Mouse (Mus musculus) frontal cortex, postnatal 10 days (tissue): Measurements from ENCODE around the gene Malrd1.

Experiments
- DNase-seq, 2 experiments: peaks; one replicate each; pipeline ENCODE4 v3.0.0; 2022; ENCODE audit warnings: low spot score in 2 of 2, mixed read lengths in 1 of 2

Malrd1 gene

DNA sequence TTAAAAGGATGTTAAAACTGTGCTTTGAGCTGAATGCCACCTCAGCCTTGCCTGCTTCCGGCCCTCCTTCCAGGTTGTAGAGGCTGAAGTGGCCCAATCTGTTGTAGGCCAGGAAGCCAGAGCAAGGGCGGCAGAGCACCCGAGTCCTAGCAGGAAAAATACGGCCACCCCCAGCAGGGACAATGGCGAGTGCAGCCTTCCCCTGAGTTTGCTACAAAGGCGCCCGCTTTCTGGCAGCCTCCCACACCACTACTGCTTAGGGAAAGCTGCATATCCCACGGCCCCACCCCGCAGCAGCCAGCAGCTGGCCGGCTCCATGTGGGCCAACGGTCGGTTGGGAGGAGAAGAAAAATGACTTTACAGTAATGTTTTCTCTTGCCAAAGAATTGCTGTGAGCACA, 503.5 kb downstream of the Malrd1 start:
- DNase-seq = no peak

DNA sequence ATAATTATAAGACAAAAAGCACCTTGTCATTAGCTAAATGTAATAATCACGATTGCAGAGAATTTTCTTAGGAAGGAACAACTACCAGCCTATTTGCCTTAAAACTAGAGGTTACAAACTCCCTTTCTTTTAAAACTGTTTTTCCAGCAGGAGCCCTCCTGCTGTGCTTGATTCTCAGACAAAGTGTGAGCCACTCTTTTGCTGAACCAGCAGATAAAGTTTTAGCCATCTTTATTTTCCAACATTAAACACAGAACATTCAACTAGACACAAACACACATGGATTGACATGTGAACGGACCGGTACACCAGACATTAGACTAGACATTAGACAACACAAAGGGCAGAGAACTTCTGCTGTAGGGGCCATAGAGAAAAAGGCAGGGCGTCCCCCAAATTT, 505.3 kb downstream of the Malrd1 start:
- DNase-seq = no peak

DNA sequence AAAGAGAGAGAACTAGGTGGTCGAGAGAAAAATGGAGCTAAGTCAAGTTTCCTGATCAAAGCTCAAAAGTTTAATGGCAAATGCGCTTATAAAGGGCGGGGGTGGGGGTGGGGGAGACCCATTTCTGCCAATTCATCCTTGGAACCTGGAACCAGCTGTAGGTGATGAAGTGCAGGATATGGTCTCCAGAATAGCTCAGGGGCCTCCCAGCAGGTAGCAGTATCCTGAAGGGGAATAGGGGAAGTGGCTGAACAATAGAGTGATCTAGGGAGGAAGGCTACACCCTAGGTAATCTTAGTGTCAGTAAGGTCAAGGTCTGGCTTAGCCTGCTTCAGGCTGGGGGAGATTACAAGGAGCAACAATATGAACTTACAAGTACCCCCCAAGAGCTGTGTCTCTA, 506.5 kb downstream of the Malrd1 start:
- DNase-seq = no peak

DNA sequence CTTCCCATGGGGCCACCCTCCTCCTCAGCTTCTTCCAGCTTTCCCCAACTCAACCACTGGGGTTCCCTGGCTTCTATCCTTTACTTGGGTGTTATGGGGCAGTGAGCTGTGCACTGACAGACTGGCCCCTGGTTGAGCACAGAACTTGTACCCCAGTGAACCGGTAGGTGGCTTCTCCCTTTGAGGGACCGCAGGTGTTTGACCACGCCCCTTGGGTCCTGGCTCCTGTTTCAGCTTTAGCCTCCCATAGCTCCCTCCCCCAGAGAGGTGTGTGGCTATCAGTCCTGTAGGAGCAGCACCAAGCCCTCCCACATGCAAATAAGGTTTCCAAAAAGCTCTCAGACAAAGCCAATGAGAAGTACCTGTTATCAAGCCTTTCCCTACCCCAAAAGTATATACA, 584.4 kb downstream of the Malrd1 start:
- no peak for DNase-seq

DNA sequence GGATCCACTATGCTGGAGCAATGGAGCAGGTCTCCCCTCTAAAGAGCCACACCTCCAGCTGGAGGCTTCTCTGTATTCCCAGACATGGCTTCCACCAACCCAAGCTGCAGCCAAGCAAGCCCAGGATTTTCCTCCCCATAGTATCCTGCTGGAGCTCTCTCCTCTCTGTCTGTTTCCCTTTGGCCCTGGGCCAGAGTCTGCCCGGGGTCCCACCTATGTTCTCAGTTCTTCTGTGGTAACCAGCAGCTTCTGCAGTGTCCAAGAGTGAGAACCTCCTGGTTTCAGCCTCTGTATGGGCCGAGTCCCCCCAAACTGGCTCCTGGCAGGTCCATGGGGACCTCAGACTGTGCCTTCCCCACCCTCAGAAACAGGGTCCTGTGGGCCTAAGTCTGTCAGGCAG, 587.1 kb downstream of the Malrd1 start:
- DNase-seq = no peak

DNA sequence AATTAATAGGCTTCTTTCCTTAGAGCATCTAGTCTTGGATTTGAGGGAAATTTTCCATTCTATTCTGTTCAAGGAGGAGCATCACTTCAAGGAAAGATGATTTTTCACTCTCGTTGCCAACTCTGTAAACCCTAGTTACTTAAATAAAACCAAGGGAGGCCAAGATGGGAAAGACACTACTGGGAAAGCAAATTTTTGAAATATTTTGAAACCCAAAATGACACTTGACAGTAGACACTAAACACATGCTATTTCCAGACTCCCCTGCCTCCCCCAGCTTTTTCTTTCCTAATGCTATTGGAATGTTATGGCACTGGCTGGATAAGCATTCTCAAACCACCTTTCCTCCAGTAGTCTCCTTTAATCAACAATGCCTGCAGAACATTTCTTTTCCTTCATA, 621.7 kb downstream of the Malrd1 start:
- DNase-seq = no peak

DNA sequence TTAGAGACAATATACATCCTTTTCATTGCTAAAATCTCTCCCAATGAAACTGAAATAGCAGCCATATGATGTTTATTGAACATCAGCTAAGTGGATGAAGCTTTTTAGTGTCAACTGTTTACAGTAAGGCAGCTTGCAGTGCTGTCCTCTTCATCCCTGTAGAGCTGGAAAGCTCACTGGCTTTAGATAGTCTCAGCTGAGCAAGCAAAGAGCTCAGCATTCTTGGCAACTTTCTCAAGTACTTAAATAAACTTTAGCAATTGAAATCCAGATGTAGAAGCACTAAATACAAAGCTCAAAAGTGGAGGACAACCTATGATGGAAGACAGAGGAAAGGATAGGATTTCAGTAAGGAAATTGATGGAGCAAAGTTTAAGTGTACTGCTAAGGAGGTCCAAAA, 626.3 kb downstream of the Malrd1 start:
- no peak for DNase-seq

DNA sequence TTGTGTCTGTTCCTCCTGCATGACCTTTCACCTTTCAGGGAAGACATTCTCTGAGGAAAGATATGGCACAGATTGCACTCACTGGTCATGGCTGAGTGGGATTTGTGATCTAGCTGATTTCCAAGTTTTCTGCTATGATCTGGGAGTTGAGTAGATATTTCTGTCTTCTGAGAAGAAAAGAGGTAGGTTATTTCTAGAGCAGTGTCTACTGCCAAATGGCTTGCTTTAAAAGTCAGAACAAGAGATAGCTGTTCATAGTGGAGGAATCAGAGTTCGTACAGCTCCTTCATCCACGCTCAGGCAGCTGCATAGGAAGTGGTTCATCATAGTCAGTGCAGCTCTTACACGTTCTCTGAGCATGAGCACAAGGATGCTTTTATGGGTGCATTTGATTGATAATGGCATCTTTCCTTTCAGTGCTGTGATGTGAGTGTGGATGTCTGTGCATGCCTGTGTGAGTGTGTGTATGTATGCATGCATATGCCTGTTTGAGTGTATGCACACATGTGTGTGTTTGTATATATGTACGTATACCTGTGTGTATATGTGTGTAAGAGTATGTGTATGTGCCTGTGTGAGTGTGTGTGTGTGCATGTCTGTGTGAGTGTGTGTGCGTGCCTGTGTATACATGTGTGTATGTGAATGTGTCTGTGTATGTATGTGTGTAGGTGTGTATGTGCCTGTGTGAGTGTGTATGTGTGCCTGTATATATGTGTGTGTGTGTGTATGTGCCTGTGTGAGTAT, 637.1 kb downstream of the Malrd1 start:
- no peak for DNase-seq

DNA sequence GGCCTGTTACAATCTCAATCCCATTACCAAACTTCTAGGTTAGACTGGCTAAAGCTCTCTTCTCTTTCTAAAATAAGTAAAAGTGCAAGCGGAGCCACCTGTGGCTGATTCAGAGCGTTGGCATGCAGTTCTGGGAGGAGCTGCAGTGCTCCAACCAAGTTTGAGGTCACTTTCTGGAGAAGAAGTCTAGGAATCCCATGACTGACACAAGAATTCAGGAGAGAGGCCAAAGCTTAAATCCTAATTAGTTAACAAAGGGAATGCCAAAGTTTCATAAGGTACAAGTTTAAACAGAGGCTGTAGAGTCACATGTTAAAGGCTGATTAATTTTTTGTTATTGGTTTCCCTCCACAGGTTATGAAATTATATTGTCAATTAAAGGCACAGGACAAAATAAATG, 642.3 kb downstream of the Malrd1 start:
- DNase-seq = no peak

DNA sequence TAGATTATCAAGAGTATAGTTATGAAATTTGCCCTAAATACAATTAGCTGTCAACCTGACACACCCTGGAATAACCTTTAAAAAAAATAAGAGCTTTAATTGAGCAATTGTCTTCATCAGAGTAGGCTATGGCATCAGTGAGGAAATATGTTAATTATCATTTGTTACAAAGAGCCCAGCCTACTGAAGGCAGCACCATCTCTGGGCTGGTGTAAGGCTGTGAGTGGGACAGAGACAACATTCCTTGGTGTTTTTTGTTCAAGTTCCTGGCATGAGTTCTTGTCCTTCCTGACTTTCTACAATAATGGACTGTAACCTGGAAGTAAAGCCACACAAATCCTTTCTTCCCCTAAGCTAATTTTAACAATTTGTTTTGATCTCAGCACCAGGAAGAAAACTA, 645.8 kb downstream of the Malrd1 start:
- no peak for DNase-seq

DNA sequence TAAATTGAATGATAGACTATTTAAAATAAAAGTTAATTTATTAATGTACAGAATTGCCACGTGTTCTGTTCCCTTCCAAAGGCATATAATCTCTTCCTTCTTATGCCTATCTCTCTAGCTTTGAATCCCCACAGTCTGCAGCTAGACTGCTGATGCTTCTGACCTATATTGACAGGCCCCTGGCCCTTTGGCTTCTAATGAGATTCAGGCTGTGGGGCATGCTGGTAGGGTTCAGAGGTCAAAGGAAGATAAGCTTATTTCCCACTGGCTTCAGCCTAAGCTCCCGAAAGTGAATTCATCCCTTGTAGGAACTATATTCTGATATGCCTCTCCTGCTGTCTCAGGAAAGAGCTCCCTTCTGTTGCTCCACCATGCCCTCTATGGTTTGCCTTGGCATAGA, 647.1 kb downstream of the Malrd1 start:
- no peak for DNase-seq

DNA sequence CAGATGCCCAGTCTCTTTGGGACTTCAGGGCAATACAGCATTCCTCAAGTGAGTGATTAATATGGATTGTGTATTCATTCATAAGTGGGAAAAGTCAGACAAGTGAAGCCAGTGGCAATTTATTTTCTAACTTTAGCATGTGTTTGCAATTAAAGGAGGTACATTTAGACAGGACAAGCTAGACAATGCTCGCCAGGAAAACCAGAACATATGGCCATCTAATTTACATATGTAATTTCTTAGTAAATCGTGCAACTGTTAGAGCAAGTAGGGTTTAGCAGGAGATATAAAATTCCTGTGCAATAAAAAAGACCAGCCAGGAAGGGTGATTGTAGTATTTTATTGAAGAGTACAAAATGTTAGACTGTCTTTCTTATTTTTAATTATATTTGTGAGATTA, 655.9 kb downstream of the Malrd1 start:
- no peak for DNase-seq

DNA sequence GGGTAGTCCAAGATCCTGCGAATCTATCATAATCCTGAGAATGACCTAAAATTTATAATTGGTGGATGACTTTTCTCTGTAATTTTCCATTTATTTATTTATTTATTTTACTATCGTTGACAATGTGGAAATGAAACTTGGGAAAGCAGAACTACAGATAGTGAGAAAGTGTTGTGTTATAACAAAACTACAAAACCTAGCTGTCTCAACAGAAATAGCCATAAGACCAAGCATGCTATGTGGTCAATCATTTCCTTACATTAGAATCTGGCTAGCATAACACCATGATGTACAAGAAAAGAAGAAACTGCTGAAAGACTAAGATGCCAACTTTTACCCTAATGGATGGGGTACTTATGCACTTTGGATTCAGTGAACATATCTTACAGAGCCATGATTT, 656.9 kb downstream of the Malrd1 start:
- DNase-seq = no peak

DNA sequence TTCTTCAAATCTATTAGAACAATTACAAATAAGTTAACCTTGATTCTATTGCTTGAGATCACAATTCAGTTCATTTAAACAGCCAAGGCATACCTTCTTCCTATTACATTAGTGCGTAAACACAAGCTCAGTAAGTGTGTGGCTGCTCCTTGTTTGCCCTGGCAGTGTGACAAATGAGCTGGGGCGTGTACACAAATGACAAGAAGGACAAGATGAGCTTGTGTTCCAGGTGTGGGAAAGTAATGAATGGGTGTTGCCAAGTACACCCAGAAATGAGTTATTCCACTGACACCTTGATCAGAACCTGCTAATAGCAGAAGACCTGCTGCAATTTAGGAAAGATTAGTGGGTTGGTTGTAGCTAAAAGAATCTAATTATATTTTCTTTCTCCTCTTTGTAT, 683.7 kb downstream of the Malrd1 start:
- no peak for DNase-seq

DNA sequence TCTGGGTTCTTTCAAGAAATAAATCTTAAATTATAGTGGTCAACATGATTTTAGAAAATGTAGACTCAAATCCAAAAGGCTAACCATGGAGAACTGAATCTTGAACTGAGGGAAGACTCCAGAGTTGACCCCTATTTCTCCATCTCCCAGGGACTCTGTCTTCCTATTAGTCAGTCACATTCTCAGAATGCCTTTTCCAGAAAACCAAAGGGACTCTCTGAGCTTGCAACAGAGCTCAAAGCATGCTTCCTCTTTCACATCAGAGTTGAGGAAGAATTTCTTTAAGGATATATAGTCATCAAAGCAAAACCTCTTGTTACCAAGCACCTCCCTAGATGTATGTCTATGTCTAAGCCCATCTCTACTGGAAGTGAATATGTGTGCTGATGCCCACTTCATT, 686.5 kb downstream of the Malrd1 start:
- no peak for DNase-seq

DNA sequence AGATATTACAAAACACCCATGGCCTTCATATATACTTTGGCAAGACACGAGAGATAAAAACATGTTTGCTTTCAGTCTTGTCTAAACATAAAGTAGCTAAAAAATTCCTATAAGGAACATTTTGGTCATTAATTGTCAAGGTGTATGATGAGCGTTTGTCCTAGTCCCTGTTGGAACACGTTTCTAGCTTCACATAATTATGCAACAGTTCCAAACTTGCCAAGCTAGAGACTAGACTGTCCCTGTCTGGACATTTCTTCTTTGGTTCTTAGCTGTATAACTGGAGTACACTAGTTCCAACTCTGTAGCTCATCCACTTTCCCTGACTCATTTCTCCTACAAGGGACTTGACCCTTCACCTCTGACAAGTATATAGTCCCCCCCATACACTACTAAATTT, 687.8 kb downstream of the Malrd1 start:
- no peak for DNase-seq

DNA sequence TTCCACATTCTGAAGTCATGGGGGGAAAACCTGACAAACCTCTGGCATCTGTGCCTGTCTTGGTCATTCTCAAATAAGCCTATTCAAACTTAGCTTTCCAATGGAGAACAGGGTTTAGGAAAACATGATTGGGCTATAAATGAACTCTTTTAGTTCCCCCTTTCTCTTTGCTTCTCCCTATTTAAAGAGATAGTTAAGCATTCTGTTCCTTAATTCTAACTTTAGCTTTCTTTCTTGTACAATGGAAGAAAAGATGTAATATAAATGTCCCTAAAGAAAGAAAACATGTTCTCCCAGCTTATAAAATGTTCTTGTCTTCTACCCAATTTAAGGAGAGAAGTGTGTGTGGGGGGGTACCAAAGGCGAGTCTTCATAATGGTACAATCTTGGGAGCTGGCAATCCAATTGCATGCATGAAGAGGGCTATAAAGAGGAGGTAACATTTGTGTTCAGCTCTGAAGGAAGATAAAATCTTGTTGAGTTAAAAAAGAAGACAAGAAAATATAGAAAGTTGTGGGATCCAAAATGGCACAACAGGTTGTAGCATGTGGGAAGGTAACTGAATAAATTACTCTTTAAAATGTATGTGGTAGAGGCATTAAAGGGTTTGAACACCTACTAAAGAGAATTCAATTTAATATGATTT, 702.0 kb downstream of the Malrd1 start:
- DNase-seq = no peak

DNA sequence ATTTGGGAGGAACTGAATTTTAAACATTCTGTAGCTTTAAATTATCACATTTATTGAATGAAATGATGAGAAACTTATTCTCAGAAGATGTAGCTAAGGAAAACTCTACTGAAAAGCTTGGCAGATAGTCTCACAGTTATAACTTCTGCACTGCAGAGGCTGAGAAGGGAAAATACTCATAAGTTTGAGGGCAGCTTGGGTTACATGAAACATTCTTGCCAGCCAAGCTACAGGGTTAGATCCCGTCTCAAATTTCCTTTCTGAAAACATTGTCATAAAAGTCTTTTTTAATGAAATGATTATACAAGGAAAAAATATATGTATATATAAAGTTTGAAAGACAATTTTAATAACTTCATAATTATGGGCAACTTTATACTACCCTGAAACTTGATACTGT, 714.6 kb downstream of the Malrd1 start:
- DNase-seq = no peak

DNA sequence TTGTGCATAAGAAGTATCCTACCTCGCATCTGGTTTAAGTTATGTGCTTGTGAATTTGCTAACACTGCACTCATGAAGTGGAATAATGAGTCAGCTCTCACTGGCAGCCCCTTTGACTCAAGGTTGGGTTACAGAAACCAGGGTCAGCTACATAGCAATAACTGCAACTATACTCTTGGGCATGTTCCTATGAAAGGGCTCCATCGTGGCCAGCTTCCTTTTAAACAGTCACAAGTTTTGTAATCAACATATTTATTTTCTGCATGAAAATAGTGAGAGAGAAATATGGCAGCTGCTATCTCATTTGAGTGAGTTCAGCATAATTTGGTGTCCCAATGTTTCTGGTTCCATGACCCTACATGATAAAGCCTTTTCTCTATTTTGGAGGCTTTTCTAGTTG, 716.8 kb downstream of the Malrd1 start:
- no peak for DNase-seq

DNA sequence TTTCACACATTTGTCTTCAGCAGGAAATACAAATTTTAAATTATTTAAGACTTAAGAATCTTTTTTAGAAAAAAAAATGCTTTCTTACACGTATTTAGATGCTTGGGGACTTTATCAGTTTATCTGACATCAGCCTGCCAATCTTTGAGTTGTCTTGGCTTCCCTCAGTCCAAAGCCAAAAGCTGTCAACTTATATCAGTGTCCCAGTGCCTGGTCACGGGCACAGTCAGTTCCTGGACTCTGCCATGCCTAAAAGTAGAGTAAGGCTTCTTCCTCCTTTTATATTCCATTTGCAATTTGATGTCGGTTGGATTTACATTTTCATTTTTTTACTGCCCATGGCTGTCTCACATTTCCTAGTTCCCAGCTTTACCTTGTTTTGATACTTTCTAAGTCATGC, 722.6 kb downstream of the Malrd1 start:
- no peak for DNase-seq

DNA sequence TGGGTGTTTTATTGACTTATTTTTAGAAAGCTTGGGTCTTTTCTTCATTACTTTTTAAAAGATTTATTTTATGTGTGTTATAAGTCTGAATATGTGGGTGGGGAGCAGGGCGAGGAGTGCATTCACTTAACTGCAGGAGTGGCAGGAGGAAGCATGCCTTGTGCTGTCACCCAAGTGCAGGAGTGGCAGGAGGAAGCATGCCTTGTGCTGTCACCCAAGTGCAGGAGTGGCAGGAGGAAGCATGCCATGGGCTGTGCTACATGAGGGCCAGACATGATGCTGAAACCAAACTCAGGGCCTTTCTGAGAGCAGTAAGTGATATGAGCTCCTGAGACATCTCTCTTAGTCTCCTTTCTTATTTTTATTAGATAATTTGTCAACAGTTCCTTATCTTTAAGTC, 726.0 kb downstream of the Malrd1 start:
- DNase-seq = no peak
